Mouse (Mus musculus): ENCODE measurements around the gene Srd5a1. TPM values are rescaled to one million over a fixed set of nuclear protein-coding genes. Genes with fewer than 3 reads are reported as not detected.
"Not testable (repeated sequence)": the region's sequence is repeated elsewhere in the genome, so short reads cannot be mapped to it uniquely, and the experiment has no call there.

Srd5a1 gene
- polyA plus RNA-seq, 1 experiment from 2014 or later: 25.6 TPM

DNA sequence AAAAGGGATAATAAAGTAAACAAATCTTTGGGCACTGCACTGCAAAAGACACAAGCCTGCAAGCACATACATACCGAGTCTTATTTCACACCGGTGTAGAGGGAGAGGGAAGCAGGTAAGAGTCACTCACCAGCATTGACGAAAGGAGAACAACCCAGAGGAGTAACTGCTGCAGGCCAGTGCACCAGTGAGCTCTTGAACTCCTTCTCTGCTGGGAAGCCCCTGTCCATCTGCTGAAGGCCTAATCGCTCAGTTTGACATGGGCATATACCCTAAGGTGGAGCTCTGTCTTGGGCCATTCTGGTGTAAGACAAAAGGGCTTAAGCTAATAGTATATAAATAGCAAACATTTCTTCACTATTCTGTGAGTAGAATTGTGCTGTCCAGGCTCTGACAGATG is 28.9 kb upstream of the Srd5a1 start:
- H3K27ac ChIP-seq (ENCODE audit: low read length): no peak overlapping the region
- H3K4me3 ChIP-seq (replicated peaks; ENCODE audit: low read length): no peak overlapping the region
- H3K9ac ChIP-seq (replicated peaks; ENCODE audit: low read depth, low read length): no peak overlapping the region
- no peaks in the 10 kb centered on the region for H3K4me1 ChIP-seq (replicated peaks; ENCODE audit: control insufficient read depth, insufficient read depth, low read length)
- H3K9me3 ChIP-seq (ENCODE audit: control insufficient read depth, low read length): no peaks in the 10 kb centered on the region
- ATAC-seq: no peak
- H3K4me2 ChIP-seq (ENCODE audit: low read length): no peak overlapping the region
- peaks cover 7% of the 10 kb centered on the region for H3K36me3 ChIP-seq (ENCODE audit: control insufficient read depth, insufficient read depth)
- 95% methylated on average over 4 of the region's 4 CpGs for WGBS
- H3K27me3 ChIP-seq (replicated peaks; ENCODE audit: control insufficient read depth, insufficient read depth, low read length): no peaks in the 10 kb centered on the region

DNA sequence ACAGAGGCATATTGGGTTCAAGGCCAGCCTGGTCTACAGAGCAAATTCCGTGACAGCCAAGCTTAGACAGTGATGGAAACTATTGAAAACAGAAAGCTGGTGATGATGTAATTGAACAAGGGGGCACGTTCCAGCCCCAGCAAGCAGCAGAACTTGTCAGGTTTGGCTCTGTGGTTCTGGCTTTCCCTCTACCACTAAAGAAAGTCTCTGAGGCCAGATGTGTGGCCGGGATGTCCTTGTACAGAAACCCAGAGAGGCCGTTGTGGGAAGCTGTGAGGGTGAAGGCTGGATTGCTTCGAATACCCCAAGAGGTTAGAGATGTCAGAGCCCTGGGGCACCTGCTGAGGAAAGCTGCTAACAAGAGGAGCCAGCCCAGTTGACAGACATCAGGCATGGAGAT is 28.0 kb upstream of the Srd5a1 start:
- Histone ChIP-seq H3K27me3 (replicated peaks; ENCODE audit: control insufficient read depth, insufficient read depth, low read length) (no peaks in the 10 kb centered on the region), H3K27ac (ENCODE audit: low read length) (no peak overlapping the region), H3K4me1 (replicated peaks; ENCODE audit: control insufficient read depth, insufficient read depth, low read length) (no peaks in the 10 kb centered on the region), H3K9me3 (ENCODE audit: control insufficient read depth, low read length) (no peaks in the 10 kb centered on the region), H3K4me2 (ENCODE audit: low read length) (no peak overlapping the region), H3K4me3 (replicated peaks; ENCODE audit: low read length) (no peak overlapping the region), H3K36me3 (ENCODE audit: control insufficient read depth, insufficient read depth) (peaks cover 16% of the 10 kb centered on the region), H3K9ac (replicated peaks; ENCODE audit: low read depth, low read length) (no peak overlapping the region)
- WGBS: 92% methylated on average over 5 of the region's 5 CpGs
- no peak for ATAC-seq

DNA sequence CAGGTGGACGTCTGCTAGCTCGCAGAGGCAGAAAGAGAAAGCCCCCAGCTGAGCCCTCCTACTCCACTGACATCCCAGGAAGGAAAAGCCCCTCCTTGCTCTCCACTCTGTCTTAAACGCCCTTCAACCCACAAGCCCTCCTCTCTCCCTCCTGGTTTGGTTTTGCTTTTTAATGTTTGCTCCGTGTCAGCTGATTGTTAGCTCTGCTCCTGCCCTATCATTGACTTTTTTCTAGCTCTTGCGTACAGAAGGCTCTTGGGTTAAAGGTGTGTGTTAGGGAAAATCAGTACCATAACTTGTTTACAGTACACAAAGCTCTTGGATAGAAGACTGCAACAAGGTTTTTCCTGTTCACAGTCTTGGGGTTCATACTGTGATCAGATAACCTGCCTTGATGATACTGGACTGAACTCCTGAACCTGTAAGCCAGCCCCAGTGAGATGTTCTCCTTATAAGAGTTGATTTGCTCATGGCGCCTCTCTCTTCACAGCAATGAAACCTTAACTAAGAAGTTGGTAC is 26.9 kb upstream of the Srd5a1 start:
- ATAC-seq: no peak
- Histone ChIP-seq H3K27me3 (replicated peaks; ENCODE audit: control insufficient read depth, insufficient read depth, low read length) (no peaks in the 10 kb centered on the region), H3K36me3 (ENCODE audit: control insufficient read depth, insufficient read depth) (peaks cover 24% of the 10 kb centered on the region), H3K4me3 (replicated peaks; ENCODE audit: low read length) (no peak overlapping the region), H3K9ac (replicated peaks; ENCODE audit: low read depth, low read length) (no peak overlapping the region), H3K27ac (ENCODE audit: low read length) (no peak overlapping the region), H3K4me1 (replicated peaks; ENCODE audit: control insufficient read depth, insufficient read depth, low read length) (no peaks in the 10 kb centered on the region), H3K9me3 (ENCODE audit: control insufficient read depth, low read length) (no peaks in the 10 kb centered on the region), H3K4me2 (ENCODE audit: low read length) (no peak overlapping the region)
- 83% methylated on average over 6 of the region's 6 CpGs for WGBS

DNA sequence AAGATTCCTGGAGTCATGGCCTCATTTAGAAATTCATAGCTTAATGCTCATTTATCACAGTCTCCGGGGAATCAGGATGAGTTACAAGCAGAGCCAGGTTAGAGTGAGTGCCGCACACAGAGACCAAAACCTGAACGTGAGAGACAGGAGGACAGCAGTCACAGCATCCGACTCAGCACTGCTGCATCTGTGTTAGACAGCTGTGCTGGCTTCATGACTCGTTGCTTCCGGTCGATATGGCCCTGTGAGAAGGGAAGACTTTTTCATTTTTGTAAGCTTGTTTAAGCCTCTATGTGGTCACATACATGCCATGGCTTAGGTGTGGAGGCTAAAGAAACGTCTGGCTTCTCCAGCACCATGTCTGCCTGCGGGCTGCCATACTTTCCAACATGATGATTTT is 26.4 kb upstream of the Srd5a1 start:
- no peaks in the 10 kb centered on the region for H3K4me1 ChIP-seq (replicated peaks; ENCODE audit: control insufficient read depth, insufficient read depth, low read length)
- H3K4me3 ChIP-seq (replicated peaks; ENCODE audit: low read length): no peak overlapping the region
- peaks cover 27% of the 10 kb centered on the region for H3K36me3 ChIP-seq (ENCODE audit: control insufficient read depth, insufficient read depth)
- H3K4me2 ChIP-seq (ENCODE audit: low read length): no peak overlapping the region
- no peaks in the 10 kb centered on the region for H3K27me3 ChIP-seq (replicated peaks; ENCODE audit: control insufficient read depth, insufficient read depth, low read length)
- no peak overlapping the region for H3K9ac ChIP-seq (replicated peaks; ENCODE audit: low read depth, low read length)
- 92% methylated on average over 9 of the region's 9 CpGs for WGBS
- ATAC-seq: no peak
- H3K27ac ChIP-seq (ENCODE audit: low read length): no peak overlapping the region
- H3K9me3 ChIP-seq (ENCODE audit: control insufficient read depth, low read length): no peaks in the 10 kb centered on the region

DNA sequence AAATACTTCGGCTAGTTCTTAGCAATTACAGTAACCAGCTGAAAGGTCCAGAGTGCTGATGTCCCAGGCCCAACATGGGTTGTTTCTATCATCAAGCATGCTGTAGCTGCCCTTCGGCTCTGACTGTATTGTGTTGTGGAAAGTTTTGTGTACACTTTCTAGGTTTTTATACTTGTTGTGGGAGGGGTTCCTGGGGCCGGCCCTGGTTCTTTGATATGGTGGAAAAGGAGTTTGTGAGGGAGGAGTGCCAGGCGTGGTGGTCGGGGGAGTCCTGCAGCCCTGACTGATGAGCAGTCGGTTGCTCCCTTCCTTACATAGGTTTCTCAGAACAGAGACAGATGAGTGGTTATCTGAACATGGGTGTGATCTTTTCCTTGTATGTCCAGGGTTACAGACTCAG is 25.6 kb upstream of the Srd5a1 start:
- no peaks in the 10 kb centered on the region for H3K27me3 ChIP-seq (replicated peaks; ENCODE audit: control insufficient read depth, insufficient read depth, low read length)

DNA sequence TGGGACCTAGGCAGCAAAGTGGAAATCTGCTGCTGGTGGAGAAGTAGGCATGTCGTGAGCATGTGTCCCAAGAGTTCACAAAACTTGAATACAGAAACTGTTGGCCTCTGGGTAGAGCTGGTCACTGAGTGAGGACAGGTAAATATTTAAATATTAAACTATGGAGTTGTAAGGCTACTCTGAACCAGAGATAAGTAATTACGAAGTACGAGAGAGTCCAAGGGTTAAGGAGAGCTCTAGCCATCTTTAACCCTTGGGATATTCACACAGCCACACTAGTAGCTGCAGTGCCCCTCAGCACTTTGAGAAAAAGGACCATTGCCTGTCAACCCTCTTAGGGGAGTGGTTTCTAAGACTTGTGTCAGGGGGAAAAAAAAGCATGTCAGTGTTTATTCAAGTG is 25.1 kb upstream of the Srd5a1 start:
- H3K4me3 ChIP-seq (replicated peaks; ENCODE audit: low read length): no peak overlapping the region
- no peaks in the 10 kb centered on the region for H3K27me3 ChIP-seq (replicated peaks; ENCODE audit: control insufficient read depth, insufficient read depth, low read length)
- peaks cover 30% of the 10 kb centered on the region for H3K36me3 ChIP-seq (ENCODE audit: control insufficient read depth, insufficient read depth)
- H3K4me1 ChIP-seq (replicated peaks; ENCODE audit: control insufficient read depth, insufficient read depth, low read length): no peaks in the 10 kb centered on the region
- H3K4me2 ChIP-seq (ENCODE audit: low read length): no peak overlapping the region
- no peaks in the 10 kb centered on the region for H3K9me3 ChIP-seq (ENCODE audit: control insufficient read depth, low read length)
- no peak overlapping the region for H3K27ac ChIP-seq (ENCODE audit: low read length)
- no peak for ATAC-seq
- WGBS: 95% methylated on average over 3 of the region's 3 CpGs
- H3K9ac ChIP-seq (replicated peaks; ENCODE audit: low read depth, low read length): no peak overlapping the region

More for the DNA sequence above, 25.6 kb upstream of the Srd5a1 start:
- no peak overlapping the region for H3K4me2 ChIP-seq (ENCODE audit: low read length)
- H3K4me3 ChIP-seq (replicated peaks; ENCODE audit: low read length): no peak overlapping the region
- no peak overlapping the region for H3K9ac ChIP-seq (replicated peaks; ENCODE audit: low read depth, low read length)
- no peaks in the 10 kb centered on the region for H3K4me1 ChIP-seq (replicated peaks; ENCODE audit: control insufficient read depth, insufficient read depth, low read length)
- H3K9me3 ChIP-seq (ENCODE audit: control insufficient read depth, low read length): no peaks in the 10 kb centered on the region
- peaks cover 27% of the 10 kb centered on the region for H3K36me3 ChIP-seq (ENCODE audit: control insufficient read depth, insufficient read depth)
- no peak for ATAC-seq
- no peak overlapping the region for H3K27ac ChIP-seq (ENCODE audit: low read length)
- WGBS: 94% methylated on average over 6 of the region's 6 CpGs

DNA sequence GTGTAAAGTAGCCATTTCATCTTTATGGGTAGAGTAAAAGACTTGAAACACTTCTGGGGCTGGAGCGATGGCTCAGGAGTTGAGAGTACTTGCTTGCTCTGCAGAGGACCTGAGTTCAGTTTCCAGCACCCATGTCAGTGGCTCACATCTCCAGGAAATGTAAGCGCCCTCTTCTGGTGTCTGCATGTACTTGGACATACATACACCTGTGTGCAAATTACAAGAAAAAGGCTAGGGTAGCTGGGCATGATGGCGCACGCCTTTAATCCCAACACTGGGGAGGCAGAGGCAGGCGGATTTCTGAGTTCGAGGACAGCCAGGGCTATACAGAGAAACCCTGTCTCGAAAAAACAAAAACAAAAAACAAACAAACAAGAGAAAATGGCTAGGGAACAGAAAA is 24.6 kb upstream of the Srd5a1 start:
- not testable (repeated sequence) for H3K4me3 ChIP-seq (replicated peaks; ENCODE audit: low read length); H3K27ac ChIP-seq (ENCODE audit: low read length); H3K4me1 ChIP-seq (replicated peaks; ENCODE audit: control insufficient read depth, insufficient read depth, low read length); H3K27me3 ChIP-seq (replicated peaks; ENCODE audit: control insufficient read depth, insufficient read depth, low read length); H3K4me2 ChIP-seq (ENCODE audit: low read length); ATAC-seq; H3K9ac ChIP-seq (replicated peaks; ENCODE audit: low read depth, low read length); H3K9me3 ChIP-seq (ENCODE audit: control insufficient read depth, low read length)
- WGBS: 96% methylated on average over 7 of the region's 7 CpGs
- peaks cover 30% of the 10 kb centered on the region for H3K36me3 ChIP-seq (ENCODE audit: control insufficient read depth, insufficient read depth)

DNA sequence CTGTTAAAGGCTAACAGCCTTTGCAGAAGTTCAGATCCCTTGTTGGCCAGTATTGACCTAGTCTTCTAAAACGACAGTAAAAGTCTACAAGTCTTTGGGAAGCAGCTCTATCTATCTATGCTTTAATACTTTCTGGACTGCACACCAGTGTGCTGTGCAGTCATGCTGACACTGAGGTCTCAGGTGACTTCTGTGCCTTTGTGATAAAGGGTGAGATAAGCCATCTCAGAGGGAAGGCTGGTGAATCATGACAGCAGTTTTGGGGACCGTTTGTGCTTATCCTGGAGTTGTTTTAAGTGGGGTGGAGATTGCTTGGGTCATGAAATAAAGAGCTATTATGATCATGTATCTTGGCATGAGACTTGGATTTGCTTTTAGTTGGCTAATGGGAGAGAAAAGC is 22.7 kb upstream of the Srd5a1 start:
- Histone ChIP-seq H3K4me2 (ENCODE audit: low read length) (no peak overlapping the region), H3K4me1 (replicated peaks; ENCODE audit: control insufficient read depth, insufficient read depth, low read length) (no peaks in the 10 kb centered on the region), H3K9ac (replicated peaks; ENCODE audit: low read depth, low read length) (no peak overlapping the region), H3K27ac (ENCODE audit: low read length) (no peak overlapping the region), H3K9me3 (ENCODE audit: control insufficient read depth, low read length) (no peaks in the 10 kb centered on the region), H3K36me3 (ENCODE audit: control insufficient read depth, insufficient read depth) (peaks cover 40% of the 10 kb centered on the region), H3K27me3 (replicated peaks; ENCODE audit: control insufficient read depth, insufficient read depth, low read length) (no peaks in the 10 kb centered on the region), H3K4me3 (replicated peaks; ENCODE audit: low read length) (no peak overlapping the region)
- whole genome bisulfite sequencing: 90% methylated on average over 2 of the region's 2 CpGs
- ATAC-seq: no peak

DNA sequence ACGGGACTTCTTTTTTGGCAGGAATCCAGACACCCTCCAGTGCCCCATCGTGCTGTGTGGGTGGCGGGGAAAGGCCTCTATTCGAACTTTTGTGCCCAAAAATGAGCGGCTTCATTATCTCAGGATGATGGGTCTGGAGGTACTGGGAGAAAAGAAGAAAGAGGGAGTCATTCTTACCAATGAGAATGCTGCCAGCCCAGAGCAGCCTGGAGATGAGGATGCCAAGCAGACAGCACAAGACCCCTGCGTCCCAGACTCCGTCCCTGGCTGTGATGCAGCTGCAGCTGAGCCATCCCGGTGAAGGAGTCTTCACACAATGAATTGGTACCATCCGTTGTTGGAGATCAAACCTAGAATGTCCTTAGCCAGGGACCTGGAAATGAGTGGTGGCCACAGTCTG is 22.3 kb upstream of the Srd5a1 start:
- Histone ChIP-seq H3K36me3 (ENCODE audit: control insufficient read depth, insufficient read depth) (peaks cover 42% of the 10 kb centered on the region), H3K27ac (ENCODE audit: low read length) (no peak overlapping the region), H3K4me3 (replicated peaks; ENCODE audit: low read length) (no peak overlapping the region), H3K4me1 (replicated peaks; ENCODE audit: control insufficient read depth, insufficient read depth, low read length) (no peaks in the 10 kb centered on the region), H3K9ac (replicated peaks; ENCODE audit: low read depth, low read length) (no peak overlapping the region), H3K27me3 (replicated peaks; ENCODE audit: control insufficient read depth, insufficient read depth, low read length) (no peaks in the 10 kb centered on the region), H3K9me3 (ENCODE audit: control insufficient read depth, low read length) (no peaks in the 10 kb centered on the region), H3K4me2 (ENCODE audit: low read length) (no peak overlapping the region)
- ATAC-seq: no peak
- WGBS: 61% methylated on average over 9 of the region's 9 CpGs

DNA sequence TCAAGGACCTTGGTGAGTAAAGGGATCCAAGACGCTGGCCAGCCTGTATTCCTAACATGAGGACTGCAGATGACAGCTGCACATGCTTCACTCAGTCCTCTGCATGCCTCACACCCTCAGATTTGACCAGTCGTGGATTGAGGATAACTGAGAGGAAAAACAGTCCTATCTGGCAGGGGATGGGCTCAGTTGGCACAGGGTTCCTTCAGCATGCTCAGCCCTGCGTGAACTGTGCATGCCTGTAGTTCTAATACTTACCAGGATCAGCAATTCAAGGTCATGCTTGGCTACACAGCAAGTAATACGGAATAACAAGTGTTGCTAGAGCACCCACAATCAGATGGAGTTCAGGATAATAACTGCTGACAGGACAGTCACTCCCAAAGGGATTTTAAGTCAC is 20.4 kb upstream of the Srd5a1 start:
- Histone ChIP-seq H3K4me3 (replicated peaks; ENCODE audit: low read length) (no peak overlapping the region), H3K4me2 (ENCODE audit: low read length) (no peak overlapping the region), H3K27ac (ENCODE audit: low read length) (no peak overlapping the region), H3K27me3 (replicated peaks; ENCODE audit: control insufficient read depth, insufficient read depth, low read length) (no peaks in the 10 kb centered on the region), H3K9ac (replicated peaks; ENCODE audit: low read depth, low read length) (no peak overlapping the region), H3K36me3 (ENCODE audit: control insufficient read depth, insufficient read depth) (peaks cover 54% of the 10 kb centered on the region), H3K9me3 (ENCODE audit: control insufficient read depth, low read length) (no peaks in the 10 kb centered on the region), H3K4me1 (replicated peaks; ENCODE audit: control insufficient read depth, insufficient read depth, low read length) (no peaks in the 10 kb centered on the region)
- ATAC-seq: no peak
- 88% methylated on average over 4 of the region's 4 CpGs for WGBS
